Mouse (Mus musculus) adrenal gland, adult 18-20 months (tissue): ENCODE data around the gene Epas1. TPM values are rescaled to one million over a fixed set of nuclear protein-coding genes. Genes with fewer than 3 reads are reported as not detected.

Experiments
- DNase-seq, 2 experiments: peaks; one replicate each; pipeline ENCODE4 v3.0.0; 2021 to 2022; ENCODE audit warnings: low spot score in 2 of 2
- total RNA-seq, 2 experiments: library from RNA; stranded (reverse); gene quantifications; 1 replicate in 1 of 2; 2 replicates in 1 of 2; pipeline ENCODE4 v1.2.3; 2021

The Epas1 gene
- total RNA-seq, 2 experiments from 2014 or later, result 176 to 200 TPM

DNA sequence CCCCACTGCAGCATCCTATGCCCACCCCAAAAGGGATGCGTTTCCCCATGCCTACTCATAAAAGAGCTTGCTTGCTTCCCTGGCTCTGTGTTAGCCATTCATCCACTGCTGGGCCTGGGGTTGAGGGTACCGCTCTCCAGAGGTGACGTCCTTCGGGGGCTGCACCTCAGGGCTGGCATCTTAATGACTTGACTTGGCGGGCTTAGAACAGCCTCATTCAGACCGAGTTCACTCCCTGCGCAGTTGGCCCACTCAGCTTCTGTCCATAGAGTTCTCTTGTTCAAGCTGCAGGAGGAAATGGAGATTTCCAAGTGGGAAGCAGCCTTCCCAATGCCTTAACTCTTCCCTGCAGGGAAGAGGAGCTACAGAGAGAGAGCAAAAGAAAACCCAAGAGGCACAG lies 32.1 kb downstream of the Epas1 start:
- DNase-seq, result no peak

GRCm38 (mm10) chr17:86786496-86786895 lies 33.0 kb downstream of the Epas1 start:
- DNase-seq, result no peak

DNA sequence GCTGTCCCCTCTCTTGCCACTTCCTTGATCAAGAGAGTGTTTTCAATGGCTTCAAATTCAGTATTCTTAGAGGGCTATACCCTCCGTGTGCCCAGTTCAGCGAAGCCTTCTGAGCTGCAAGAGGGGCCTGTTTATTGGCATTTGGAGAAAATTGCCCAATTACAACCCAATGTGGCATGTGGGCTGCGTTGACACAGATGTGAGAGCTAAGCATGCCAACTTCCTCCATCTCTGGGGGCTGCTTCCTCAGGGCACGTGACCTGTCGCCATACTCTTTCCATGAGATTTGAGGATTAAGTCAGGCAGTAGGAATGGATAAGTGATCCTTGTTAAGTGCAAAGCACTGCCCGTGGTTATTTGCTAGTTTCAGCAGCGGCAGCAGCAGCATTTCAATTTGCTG lies 34.3 kb downstream of the Epas1 start:
- DNase-seq, result no peak

DNA sequence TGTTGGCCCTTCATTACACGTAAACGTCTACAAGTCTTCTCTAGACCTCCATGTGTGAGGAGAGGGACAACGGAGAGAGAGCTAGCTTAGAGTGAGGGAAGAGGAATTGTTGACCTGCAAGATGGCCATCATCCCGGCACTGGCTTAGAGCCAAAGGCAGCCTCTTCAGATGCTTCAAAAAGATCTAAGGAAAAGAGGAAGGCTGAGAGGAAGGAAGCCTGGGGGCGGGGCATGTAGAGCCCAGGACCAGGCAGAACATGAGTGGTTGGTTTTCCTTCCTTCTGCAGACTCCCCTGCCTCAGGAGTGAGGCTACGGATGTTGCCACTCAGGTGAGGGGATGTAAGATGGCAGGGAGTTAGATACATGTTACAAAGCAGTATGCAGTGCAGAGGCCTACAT lies 34.8 kb downstream of the Epas1 start:
- DNase-seq, result no peak

GRCm38 (mm10) chr17:86791925-86792324 lies 38.4 kb downstream of the Epas1 start:
- no peak for DNase-seq

- no peak for DNase-seq
These were observed 42.3 kb downstream of the Epas1 start for GRCm38 (mm10) chr17:86795773-86796172.

DNA sequence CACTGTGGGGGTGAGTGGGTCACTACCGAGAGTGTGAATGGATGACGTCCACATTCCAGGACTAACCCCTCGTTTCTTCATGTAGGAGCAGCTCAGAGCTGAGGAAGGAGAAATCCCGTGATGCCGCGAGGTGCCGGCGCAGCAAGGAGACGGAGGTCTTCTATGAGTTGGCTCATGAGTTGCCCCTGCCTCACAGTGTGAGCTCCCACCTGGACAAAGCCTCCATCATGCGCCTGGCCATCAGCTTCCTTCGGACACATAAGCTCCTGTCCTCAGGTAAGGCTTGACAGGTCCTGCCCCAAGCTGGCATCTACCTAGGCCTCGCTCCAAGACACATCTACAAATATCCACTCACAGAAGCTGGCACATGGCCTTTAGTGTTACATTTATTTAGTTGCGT lies 43.5 kb downstream of the Epas1 start:
- no peak for DNase-seq

GRCm38 (mm10) chr17:86798460-86798859 lies 45.0 kb downstream of the Epas1 start:
- no peak for DNase-seq

- DNase-seq, result no peak
These were observed 45.5 kb downstream of the Epas1 start for GRCm38 (mm10) chr17:86798951-86799350.

- DNase-seq, result no peak
These were observed 47.0 kb downstream of the Epas1 start for GRCm38 (mm10) chr17:86800535-86800934.

GRCm38 (mm10) chr17:86801213-86801815 lies 47.8 kb downstream of the Epas1 start:
- peak in 1 of 2 experiments; percentile 50 for DNase-seq

DNA sequence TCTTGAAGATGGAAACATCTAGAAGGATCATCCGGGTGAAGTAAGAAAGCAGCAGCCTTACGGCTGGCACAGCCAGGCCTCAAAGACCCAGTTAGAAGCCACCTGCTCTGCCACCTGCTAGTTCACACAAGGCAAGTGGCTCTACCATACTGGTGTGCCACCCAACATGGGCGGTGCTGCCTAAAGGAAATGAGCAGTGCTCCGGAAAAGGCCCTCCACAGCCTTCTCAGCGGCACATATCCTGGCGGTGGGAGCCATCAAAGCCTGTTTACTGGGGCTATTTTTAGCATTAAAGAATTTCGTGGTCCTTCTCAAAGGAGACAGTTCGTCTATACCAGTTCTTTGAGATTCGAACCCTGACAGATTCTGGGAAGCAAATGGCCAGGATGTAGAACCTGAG lies 48.4 kb downstream of the Epas1 start:
- DNase-seq, result no peak

DNA sequence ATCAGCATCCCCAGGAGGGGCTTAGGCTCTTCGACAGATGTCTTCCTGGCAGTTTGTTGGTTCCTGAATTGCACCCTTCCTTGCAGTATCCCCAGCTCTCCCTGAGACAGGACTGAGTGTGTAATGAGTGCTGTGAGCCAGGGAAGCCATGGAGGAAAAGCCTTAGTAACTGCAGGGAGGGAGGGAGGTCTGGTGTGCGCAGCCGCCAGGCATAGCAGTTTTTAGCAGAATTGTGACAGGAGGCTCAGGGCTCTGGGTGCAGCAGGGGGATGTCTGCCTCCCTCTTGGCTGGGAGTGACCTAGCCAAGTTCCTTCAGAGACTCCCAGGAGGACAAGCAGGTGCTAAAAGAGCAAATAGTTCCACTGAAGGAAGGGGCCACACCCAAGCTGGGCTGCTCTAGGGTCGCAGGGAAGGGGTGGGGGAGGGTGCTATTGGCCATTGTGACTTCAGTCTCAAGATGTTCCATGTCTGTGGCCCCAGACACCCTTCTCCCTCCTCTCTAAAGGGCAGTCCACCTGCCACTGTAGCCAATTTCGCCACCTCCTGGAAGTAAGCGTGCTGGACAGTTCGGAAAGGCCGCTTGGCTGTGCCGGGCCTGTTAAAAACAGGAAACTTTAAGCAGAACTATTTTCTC lies 49.0 kb downstream of the Epas1 start:
- DNase-seq, result no peak

DNA sequence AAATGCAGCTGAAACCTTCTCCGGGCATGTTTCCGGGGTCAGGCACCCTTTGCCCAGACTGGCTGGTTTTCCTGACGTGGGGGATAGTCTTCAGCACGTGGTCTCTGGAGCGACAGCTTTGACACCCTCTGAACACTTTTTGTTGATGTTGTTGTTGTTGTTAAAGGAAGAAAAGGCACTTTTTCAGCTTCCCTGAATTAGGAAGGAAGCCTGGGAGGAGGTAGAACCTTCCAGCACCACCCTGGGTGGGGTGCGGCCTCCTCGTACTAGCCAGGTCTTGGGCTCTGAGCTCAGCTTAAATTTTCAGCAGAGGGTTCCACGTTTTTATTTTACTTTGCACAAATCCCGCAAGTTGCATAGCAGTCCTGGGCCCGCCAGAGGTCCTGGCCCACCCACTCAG lies 49.6 kb downstream of the Epas1 start:
- no peak for DNase-seq

- DNase-seq, result no peak
These were observed 50.2 kb downstream of the Epas1 start for GRCm38 (mm10) chr17:86803653-86804052.

- no peak for DNase-seq
These were observed 58.5 kb downstream of the Epas1 start for GRCm38 (mm10) chr17:86812029-86812428.

DNA sequence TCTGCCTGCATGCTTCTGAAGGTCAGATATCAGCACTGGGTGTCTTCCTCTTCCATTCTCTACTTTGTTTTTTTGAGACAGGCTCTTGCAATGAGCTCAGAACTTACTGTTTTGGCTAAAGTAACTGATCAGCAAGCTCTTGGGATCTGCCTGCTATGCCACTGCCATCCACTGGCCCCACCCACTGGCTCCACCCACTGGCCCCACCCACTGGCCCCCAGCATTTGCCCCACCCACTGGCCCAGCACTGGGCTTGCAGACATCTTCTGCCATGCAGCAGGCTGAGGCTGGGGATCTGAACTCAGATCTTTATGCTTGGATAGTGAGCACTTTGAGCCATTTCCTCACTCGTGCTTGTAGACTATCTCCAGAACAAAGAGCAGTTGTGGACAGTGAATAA lies 60.8 kb downstream of the Epas1 start:
- DNase-seq, result no peak

- DNase-seq, result no peak
These were observed 61.7 kb downstream of the Epas1 start for GRCm38 (mm10) chr17:86815016-86815865.

- DNase-seq, result no peak
These were observed 68.7 kb downstream of the Epas1 start for GRCm38 (mm10) chr17:86822017-86822737.

GRCm38 (mm10) chr17:86824502-86825162 lies 71.1 kb downstream of the Epas1 start:
- no peak for DNase-seq
